Mouse (Mus musculus) ES-Bruce4 (cell line): Measurements from ENCODE around the gene Nup188.

Experiments
- CTCF ChIP-seq: IDR thresholded peaks from one replicate; pipeline ENCODE4 v1.8.1; 2011; ENCODE audit warnings: low read depth, low read length
- EP300 ChIP-seq: IDR thresholded peaks from 2 replicates; pipeline ENCODE4 v1.6.1; 2011; ENCODE audit warnings: low read depth, low read length; ENCODE audit not compliant: insufficient read depth
- POLR2A ChIP-seq: IDR thresholded peaks from one replicate; pipeline ENCODE4 v1.8.1; 2011; ENCODE audit warnings: low read length; ENCODE audit not compliant: insufficient read depth

DNA sequence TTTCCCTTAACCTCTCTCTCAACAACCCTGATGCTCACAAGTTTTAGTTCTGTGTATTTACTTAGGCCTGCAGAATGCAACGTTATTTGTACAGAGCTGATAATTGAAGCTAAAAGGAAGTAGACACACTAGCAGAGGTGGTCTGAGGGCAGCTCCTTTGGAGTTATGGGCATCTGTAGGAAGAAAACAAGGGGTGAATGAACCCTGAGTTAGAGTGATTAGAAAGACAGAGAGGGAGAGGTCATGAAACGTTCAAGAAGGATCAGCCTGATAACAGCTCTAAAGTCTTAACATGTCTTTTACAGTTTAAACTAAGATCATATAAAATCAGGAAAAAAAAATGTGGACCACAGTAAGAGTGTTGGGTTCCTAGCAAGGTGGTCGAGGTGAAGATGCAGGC, 23.2 kb downstream of the Nup188 start:
- TF ChIP-seq POLR2A, result no peak
- no peak for TF ChIP-seq CTCF
- no peak for TF ChIP-seq EP300
